Mouse (Mus musculus): ENCODE measurements around the gene Bicra. TPM values are rescaled to one million over a fixed set of nuclear protein-coding genes. Genes with fewer than 3 reads are reported as not detected.

Gene Bicra
- polyA plus RNA-seq, 1 experiment from 2014 or later, result 8.1 TPM

GRCm38 (mm10) chr7:15948381-15948941 lies 99.3 kb downstream of the Bicra start:
- Histone ChIP-seq H3K4me1 (peaks cover 32% of the 10 kb centered on the region), H3K36me3 (peaks cover 36% of the 10 kb centered on the region), H3K9me3 (replicated peaks) (0 out of 2 replicates have a peak, but pooled peaks cover 2% of the 10 kb centered on the region), H3K4me3 (replicated peaks) (peak overlapping the region; percentile 33), H3K9ac (peak overlapping the region; percentile 29; the same call in 1 of the 2 replicates), H3K4me2 (peak overlapping the region; percentile 65), H3K27ac (peak overlapping the region; percentile 67), H3K27me3 (no peaks in the 10 kb centered on the region)
- ATAC-seq (replicated peaks; ENCODE audit: low FRiP score), result peak; percentile 82
- WGBS, result 2% methylated on average over 23 of the region's 23 CpGs

- Histone ChIP-seq H3K4me3 (replicated peaks) (peak overlapping the region; percentile 33; the same call in 1 of the 2 replicates), H3K27ac (peak overlapping the region; percentile 67; the same call in 1 of the 2 replicates), H3K9me3 (replicated peaks) (no peaks in the 10 kb centered on the region), H3K27me3 (no peaks in the 10 kb centered on the region), H3K4me1 (peaks cover 32% of the 10 kb centered on the region), H3K9ac (0 out of 2 replicates have a peak overlapping the region, but pooled peaks have one; percentile 29), H3K36me3 (peaks cover 38% of the 10 kb centered on the region), H3K4me2 (peak overlapping the region; percentile 65)
- no peak; the same call in 1 of the 2 replicates for ATAC-seq (replicated peaks; ENCODE audit: low FRiP score)
- 47% methylated on average over 4 of the region's 4 CpGs for WGBS
Observed at GRCm38 (mm10) chr7:15947653-15948260, 100.0 kb downstream of the Bicra start.

- H3K36me3 ChIP-seq, result peaks cover 48% of the 10 kb centered on the region
- H3K27ac ChIP-seq, result peak within 1 kb of the TSS; percentile 98
- peak; percentile 91 for ATAC-seq (replicated peaks; ENCODE audit: low FRiP score)
- H3K9me3 ChIP-seq (replicated peaks), result no peaks in the 10 kb centered on the region
- 2% methylated on average over 59 of the region's 59 CpGs for WGBS
- peak within 1 kb of the TSS; percentile 71 for H3K4me2 ChIP-seq
- peak within 1 kb of the TSS; percentile 85 for H3K9ac ChIP-seq
- H3K4me3 ChIP-seq (replicated peaks), result peak within 1 kb of the TSS; percentile 90
- H3K4me1 ChIP-seq, result peaks cover 32% of the 10 kb centered on the region
- H3K27me3 ChIP-seq, result no peaks in the 10 kb centered on the region
Observed at GRCm38 (mm10) chr7:15945721-15946536, 101.8 kb downstream of the Bicra start, which contains the start of gene Nop53. Nop53 (minus strand) TSS chr7:15946074.

- no peak for ATAC-seq (replicated peaks; ENCODE audit: low FRiP score)
- H3K4me1 ChIP-seq, result peaks cover 32% of the 10 kb centered on the region
- peak overlapping the region; percentile 98; the same call in 1 of the 2 replicates for H3K27ac ChIP-seq
- H3K27me3 ChIP-seq, result no peaks in the 10 kb centered on the region
- peaks cover 52% of the 10 kb centered on the region for H3K36me3 ChIP-seq
- 5% methylated on average over 8 of the region's 8 CpGs for WGBS
- peak overlapping the region; percentile 71 for H3K4me2 ChIP-seq
- no peaks in the 10 kb centered on the region for H3K9me3 ChIP-seq (replicated peaks)
- H3K4me3 ChIP-seq (replicated peaks), result peak overlapping the region; percentile 90
- H3K9ac ChIP-seq, result peak overlapping the region; percentile 85
Observed at GRCm38 (mm10) chr7:15945211-15945610, 102.5 kb downstream of the Bicra start.

- Histone ChIP-seq H3K4me1 (peaks cover 32% of the 10 kb centered on the region), H3K9ac (no peak overlapping the region), H3K4me3 (replicated peaks) (peak overlapping the region; percentile 90; the same call in 1 of the 2 replicates), H3K4me2 (peak overlapping the region; percentile 71; the same call in 1 of the 2 replicates), H3K27me3 (no peaks in the 10 kb centered on the region), H3K9me3 (replicated peaks) (no peaks in the 10 kb centered on the region), H3K36me3 (peaks cover 52% of the 10 kb centered on the region), H3K27ac (no peak overlapping the region)
- ATAC-seq (replicated peaks; ENCODE audit: low FRiP score), result no peak
- 88% methylated on average over 1 of the region's 1 CpGs for WGBS
Observed at GRCm38 (mm10) chr7:15944311-15944710, 103.4 kb downstream of the Bicra start.

GRCm38 (mm10) chr7:15938621-15939020 lies 109.1 kb downstream of the Bicra start:
- no peaks in the 10 kb centered on the region for H3K27me3 ChIP-seq
- H3K4me1 ChIP-seq, result peaks cover 4% of the 10 kb centered on the region; the same call in 1 of the 2 replicates
- H3K36me3 ChIP-seq, result peaks cover 85% of the 10 kb centered on the region
- no peak overlapping the region for H3K9ac ChIP-seq
- no peak overlapping the region for H3K4me2 ChIP-seq
- H3K9me3 ChIP-seq (replicated peaks), result no peaks in the 10 kb centered on the region; the same call in 1 of the 2 replicates
- no peak; the same call in 1 of the 2 replicates for ATAC-seq (replicated peaks; ENCODE audit: low FRiP score)
- 97% methylated on average over 3 of the region's 3 CpGs for WGBS
- H3K4me3 ChIP-seq (replicated peaks), result no peak overlapping the region
- H3K27ac ChIP-seq, result no peak overlapping the region

GRCm38 (mm10) chr7:15937491-15937890 lies 110.2 kb downstream of the Bicra start:
- no peaks in the 10 kb centered on the region; the same call in 1 of the 2 replicates for H3K9me3 ChIP-seq (replicated peaks)
- peaks cover 74% of the 10 kb centered on the region for H3K36me3 ChIP-seq
- 90% methylated on average over 5 of the region's 5 CpGs for WGBS
- no peaks in the 10 kb centered on the region for H3K27me3 ChIP-seq
- H3K9ac ChIP-seq, result no peak overlapping the region
- no peak for ATAC-seq (replicated peaks; ENCODE audit: low FRiP score)
- H3K4me2 ChIP-seq, result no peak overlapping the region
- H3K4me3 ChIP-seq (replicated peaks), result no peak overlapping the region
- peaks cover 9% of the 10 kb centered on the region; the same call in 1 of the 2 replicates for H3K4me1 ChIP-seq
- H3K27ac ChIP-seq, result no peak overlapping the region

- H3K4me3 ChIP-seq (replicated peaks), result no peak overlapping the region
- 40% methylated on average over 16 of the region's 16 CpGs for WGBS
- peak; percentile 61 for ATAC-seq (replicated peaks; ENCODE audit: low FRiP score)
- H3K36me3 ChIP-seq, result peaks cover 36% of the 10 kb centered on the region
- no peaks in the 10 kb centered on the region for H3K27me3 ChIP-seq
- peak overlapping the region; percentile 5; the same call in 1 of the 2 replicates for H3K4me2 ChIP-seq
- H3K9ac ChIP-seq, result no peak overlapping the region
- H3K4me1 ChIP-seq, result peaks cover 9% of the 10 kb centered on the region; the same call in 1 of the 2 replicates
- peak overlapping the region; percentile 77 for H3K27ac ChIP-seq
- H3K9me3 ChIP-seq (replicated peaks), result no peaks in the 10 kb centered on the region; the same call in 1 of the 2 replicates
Observed at GRCm38 (mm10) chr7:15933437-15934359, 114.0 kb downstream of the Bicra start.

GRCm38 (mm10) chr7:15931635-15932034 lies 116.1 kb downstream of the Bicra start:
- no peak overlapping the region for H3K9ac ChIP-seq
- H3K4me1 ChIP-seq, result peaks cover 9% of the 10 kb centered on the region; the same call in 1 of the 2 replicates
- no peak for ATAC-seq (replicated peaks; ENCODE audit: low FRiP score)
- peaks cover 16% of the 10 kb centered on the region for H3K36me3 ChIP-seq
- no peaks in the 10 kb centered on the region; the same call in 1 of the 2 replicates for H3K9me3 ChIP-seq (replicated peaks)
- no peak overlapping the region for H3K4me3 ChIP-seq (replicated peaks)
- 88% methylated on average over 3 of the region's 3 CpGs for WGBS
- no peaks in the 10 kb centered on the region for H3K27me3 ChIP-seq
- H3K27ac ChIP-seq, result no peak overlapping the region
- no peak overlapping the region for H3K4me2 ChIP-seq

- H3K4me1 ChIP-seq, result peaks cover 9% of the 10 kb centered on the region; the same call in 1 of the 2 replicates
- H3K27me3 ChIP-seq, result no peaks in the 10 kb centered on the region
- H3K4me2 ChIP-seq, result no peak overlapping the region
- peaks cover 5% of the 10 kb centered on the region; the same call in 1 of the 2 replicates for H3K36me3 ChIP-seq
- no peak overlapping the region for H3K4me3 ChIP-seq (replicated peaks)
- H3K9ac ChIP-seq, result no peak overlapping the region
- WGBS, result 61% methylated on average over 2 of the region's 2 CpGs
- no peak for ATAC-seq (replicated peaks; ENCODE audit: low FRiP score)
- H3K9me3 ChIP-seq (replicated peaks), result no peaks in the 10 kb centered on the region; the same call in 1 of the 2 replicates
- H3K27ac ChIP-seq, result no peak overlapping the region
Observed at GRCm38 (mm10) chr7:15930543-15930942, 117.2 kb downstream of the Bicra start.

- no peak overlapping the region for H3K9ac ChIP-seq
- peaks cover 9% of the 10 kb centered on the region; the same call in 1 of the 2 replicates for H3K4me1 ChIP-seq
- WGBS, result 44% methylated on average over 4 of the region's 4 CpGs
- no peaks in the 10 kb centered on the region; the same call in 1 of the 2 replicates for H3K36me3 ChIP-seq
- H3K9me3 ChIP-seq (replicated peaks), result no peaks in the 10 kb centered on the region
- H3K27me3 ChIP-seq, result no peaks in the 10 kb centered on the region
- 0 out of 2 replicates have a peak, but pooled peaks have one; percentile 44 for ATAC-seq (replicated peaks; ENCODE audit: low FRiP score)
- H3K4me2 ChIP-seq, result no peak overlapping the region
- H3K27ac ChIP-seq, result no peak overlapping the region
- H3K4me3 ChIP-seq (replicated peaks), result no peak overlapping the region
Observed at GRCm38 (mm10) chr7:15929910-15930309, 117.8 kb downstream of the Bicra start.
